Mouse (Mus musculus): ENCODE data around the gene Slamf6. TPM values are rescaled to one million over a fixed set of nuclear protein-coding genes. Genes with fewer than 3 reads are reported as not detected.

Gene Slamf6
- polyA plus RNA-seq, 1 experiment from 2014 or later: 0.17 TPM

DNA sequence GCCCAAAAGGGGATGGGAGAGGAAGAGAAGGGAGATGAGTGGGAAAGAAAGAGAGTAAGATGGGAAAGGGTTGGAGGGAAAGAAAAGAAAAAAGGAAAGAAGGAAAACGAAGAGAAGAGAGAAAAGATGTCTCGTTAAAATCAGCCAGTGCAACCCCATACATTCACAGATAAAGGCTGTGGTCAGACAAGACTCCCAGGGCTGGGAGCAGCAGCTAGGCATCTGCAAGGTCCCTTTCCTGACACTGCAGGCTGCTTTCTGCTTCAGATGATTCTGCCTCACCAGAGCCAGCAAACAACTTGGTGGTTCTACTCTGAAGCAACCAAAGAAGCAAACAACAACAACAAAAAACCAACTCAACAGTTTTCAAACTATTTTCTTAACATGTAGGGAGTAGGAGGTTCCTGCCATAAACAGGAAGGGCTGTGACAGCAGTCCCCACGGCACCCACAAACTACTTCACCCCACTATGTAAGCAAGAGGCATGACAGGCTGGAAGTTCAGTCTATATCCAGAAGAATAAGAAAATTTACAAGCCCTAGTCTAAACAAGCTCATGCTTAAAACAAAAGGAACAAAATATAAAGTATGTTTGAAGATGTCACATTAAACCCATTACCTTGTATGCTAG is 66.2 kb downstream of the Slamf6 start:
- Histone ChIP-seq H3K4me1 (no peaks in the 10 kb centered on the region), H3K27me3 (replicated peaks) (no peaks in the 10 kb centered on the region), H3K9me3 (replicated peaks) (no peaks in the 10 kb centered on the region), H3K4me3 (no peak overlapping the region), H3K4me2 (no peak overlapping the region), H3K9ac (no peak overlapping the region), H3K36me3 (no peaks in the 10 kb centered on the region), H3K27ac (no peak overlapping the region)
- ATAC-seq: no peak
- WGBS (ENCODE audit: insufficient replicate concordance): 23% methylated on average over 3 of the region's 3 CpGs

GRCm38 (mm10) chr1:171984121-171984520 is 66.8 kb downstream of the Slamf6 start:
- no peak for ATAC-seq
- no peak overlapping the region for H3K4me3 ChIP-seq

DNA sequence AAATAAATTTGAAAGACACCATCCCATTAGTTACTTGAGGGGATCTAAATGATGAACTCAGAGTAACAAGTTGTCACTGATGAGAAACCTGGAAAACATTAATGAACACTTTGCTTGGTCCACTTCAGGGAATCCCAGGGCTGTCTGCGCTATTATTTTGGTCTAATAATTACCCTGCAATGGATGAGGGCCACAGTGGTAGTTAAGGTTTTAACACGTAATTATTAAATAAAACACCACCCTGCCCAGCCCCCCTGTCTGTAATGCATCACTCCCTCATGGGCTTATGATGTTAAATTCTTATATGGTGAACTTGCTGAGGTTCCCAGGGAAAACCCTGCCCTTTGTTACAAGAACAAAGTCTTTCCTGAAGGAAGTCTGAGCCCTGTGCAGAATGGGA is 74.6 kb downstream of the Slamf6 start:
- no peak for ATAC-seq
- H3K4me3 ChIP-seq: no peak overlapping the region
- WGBS (ENCODE audit: insufficient replicate concordance): 63% methylated on average over 2 of the region's 2 CpGs
- H3K4me2 ChIP-seq: no peak overlapping the region
- H3K27me3 ChIP-seq (replicated peaks): no peaks in the 10 kb centered on the region
- H3K36me3 ChIP-seq: no peaks in the 10 kb centered on the region
- H3K4me1 ChIP-seq: peaks cover 14% of the 10 kb centered on the region
- no peak overlapping the region for H3K27ac ChIP-seq
- H3K9ac ChIP-seq: no peak overlapping the region
- no peaks in the 10 kb centered on the region for H3K9me3 ChIP-seq (replicated peaks)

More at GRCm38 (mm10) chr1:171984121-171984520, 66.8 kb downstream of the Slamf6 start:
- Histone ChIP-seq H3K27me3 (replicated peaks) (no peaks in the 10 kb centered on the region), H3K9me3 (replicated peaks) (no peaks in the 10 kb centered on the region), H3K4me2 (no peak overlapping the region), H3K36me3 (no peaks in the 10 kb centered on the region), H3K9ac (no peak overlapping the region), H3K27ac (no peak overlapping the region), H3K4me1 (no peaks in the 10 kb centered on the region)
- WGBS (ENCODE audit: insufficient replicate concordance): 76% methylated on average over 1 of the region's 1 CpGs

- no peak overlapping the region for H3K27ac ChIP-seq
- no peak overlapping the region for H3K4me3 ChIP-seq
- H3K36me3 ChIP-seq: no peaks in the 10 kb centered on the region
- no peaks in the 10 kb centered on the region for H3K27me3 ChIP-seq (replicated peaks)
- no peak overlapping the region for H3K9ac ChIP-seq
- H3K4me2 ChIP-seq: no peak overlapping the region
- H3K9me3 ChIP-seq (replicated peaks): no peaks in the 10 kb centered on the region
- ATAC-seq: no peak
- 66% methylated on average over 4 of the region's 4 CpGs for WGBS (ENCODE audit: insufficient replicate concordance)
- peaks cover 14% of the 10 kb centered on the region for H3K4me1 ChIP-seq
Measured at GRCm38 (mm10) chr1:171992901-171993530, 75.7 kb downstream of the Slamf6 start.

- Histone ChIP-seq H3K9ac (no peak overlapping the region), H3K4me3 (no peak overlapping the region), H3K4me2 (no peak overlapping the region), H3K9me3 (replicated peaks) (no peaks in the 10 kb centered on the region), H3K27me3 (replicated peaks) (no peaks in the 10 kb centered on the region), H3K27ac (no peak overlapping the region), H3K4me1 (peaks cover 14% of the 10 kb centered on the region), H3K36me3 (no peaks in the 10 kb centered on the region)
- no peak for ATAC-seq
- 64% methylated on average over 2 of the region's 2 CpGs for WGBS (ENCODE audit: insufficient replicate concordance)
Measured at GRCm38 (mm10) chr1:171994501-171994900, 77.2 kb downstream of the Slamf6 start.

DNA sequence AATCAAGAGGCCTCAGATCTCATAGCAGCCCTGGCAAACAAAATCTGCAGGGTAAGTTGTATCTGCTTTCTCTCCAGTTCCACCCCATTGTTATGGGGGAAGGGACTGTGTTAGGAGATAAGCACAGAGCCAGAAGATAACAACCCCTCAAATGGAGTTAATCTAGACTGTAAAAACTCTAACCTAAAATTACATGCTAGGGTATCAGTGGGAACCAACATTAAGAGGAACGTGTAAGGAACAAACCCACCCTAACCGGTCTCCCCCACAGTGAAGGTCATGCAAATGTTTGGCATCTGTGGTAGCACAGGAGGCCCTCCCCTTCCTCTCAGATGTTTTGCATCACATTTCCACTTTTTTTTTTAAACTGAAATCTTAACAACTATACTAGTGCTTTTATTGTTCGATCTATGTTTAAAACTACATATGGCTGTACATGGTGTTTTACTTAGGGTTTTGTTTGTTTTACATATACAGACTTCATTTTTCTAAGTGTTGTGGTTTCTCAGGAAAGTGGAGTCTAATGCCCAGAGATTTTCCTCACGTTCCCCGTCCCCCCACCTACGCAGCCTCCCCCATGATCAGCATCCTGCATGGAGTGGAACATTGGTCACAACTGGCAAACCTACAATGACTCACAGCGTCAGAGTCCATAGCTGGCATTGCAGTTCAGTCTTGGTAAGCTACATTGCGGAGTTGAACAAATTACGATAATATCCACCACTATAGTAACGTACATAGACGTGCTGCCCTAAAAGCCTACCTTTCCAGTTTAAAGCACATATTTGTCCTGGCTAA is 77.8 kb downstream of the Slamf6 start:
- Histone ChIP-seq H3K9me3 (replicated peaks) (no peaks in the 10 kb centered on the region), H3K27me3 (replicated peaks) (no peaks in the 10 kb centered on the region), H3K27ac (no peak overlapping the region), H3K4me1 (peaks cover 14% of the 10 kb centered on the region), H3K4me3 (no peak overlapping the region), H3K9ac (no peak overlapping the region), H3K36me3 (no peaks in the 10 kb centered on the region), H3K4me2 (no peak overlapping the region)
- no peak for ATAC-seq
- WGBS (ENCODE audit: insufficient replicate concordance): 64% methylated on average over 11 of the region's 11 CpGs

DNA sequence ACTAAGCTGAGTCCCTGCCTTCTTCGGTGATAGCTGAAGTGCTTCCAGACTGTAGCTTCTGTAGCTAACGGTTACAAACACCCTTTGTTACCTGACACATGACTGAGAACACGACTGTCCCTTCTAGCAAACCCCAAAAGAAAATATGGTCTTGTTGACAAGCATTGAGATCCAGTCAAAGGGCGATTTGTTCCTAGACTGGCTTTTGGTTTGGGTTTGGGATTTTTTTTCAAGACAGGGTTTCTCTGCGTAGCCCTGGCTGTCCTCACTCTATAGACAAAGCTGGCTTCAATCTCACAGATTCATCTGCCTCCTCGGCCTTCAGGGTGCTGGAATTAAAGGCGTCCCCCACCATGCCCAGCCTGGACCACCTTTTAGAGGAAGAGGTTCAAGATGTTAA is 79.4 kb downstream of the Slamf6 start:
- no peaks in the 10 kb centered on the region for H3K36me3 ChIP-seq
- H3K4me3 ChIP-seq: no peak overlapping the region
- WGBS (ENCODE audit: insufficient replicate concordance): 66% methylated on average over 7 of the region's 7 CpGs
- no peak overlapping the region for H3K9ac ChIP-seq
- H3K4me1 ChIP-seq: peaks cover 14% of the 10 kb centered on the region
- no peak overlapping the region for H3K4me2 ChIP-seq
- no peaks in the 10 kb centered on the region for H3K9me3 ChIP-seq (replicated peaks)
- H3K27me3 ChIP-seq (replicated peaks): no peaks in the 10 kb centered on the region
- H3K27ac ChIP-seq: no peak overlapping the region
- no peak for ATAC-seq

GRCm38 (mm10) chr1:171998820-171999597 is 81.7 kb downstream of the Slamf6 start:
- Histone ChIP-seq H3K27ac (no peak overlapping the region), H3K4me3 (no peak overlapping the region), H3K9ac (no peak overlapping the region), H3K27me3 (replicated peaks) (no peaks in the 10 kb centered on the region), H3K36me3 (no peaks in the 10 kb centered on the region; the same call in 1 of the 2 replicates), H3K9me3 (replicated peaks) (no peaks in the 10 kb centered on the region), H3K4me2 (no peak overlapping the region), H3K4me1 (peaks cover 14% of the 10 kb centered on the region)
- ATAC-seq: no peak
- WGBS (ENCODE audit: insufficient replicate concordance): 68% methylated on average over 13 of the region's 13 CpGs

DNA sequence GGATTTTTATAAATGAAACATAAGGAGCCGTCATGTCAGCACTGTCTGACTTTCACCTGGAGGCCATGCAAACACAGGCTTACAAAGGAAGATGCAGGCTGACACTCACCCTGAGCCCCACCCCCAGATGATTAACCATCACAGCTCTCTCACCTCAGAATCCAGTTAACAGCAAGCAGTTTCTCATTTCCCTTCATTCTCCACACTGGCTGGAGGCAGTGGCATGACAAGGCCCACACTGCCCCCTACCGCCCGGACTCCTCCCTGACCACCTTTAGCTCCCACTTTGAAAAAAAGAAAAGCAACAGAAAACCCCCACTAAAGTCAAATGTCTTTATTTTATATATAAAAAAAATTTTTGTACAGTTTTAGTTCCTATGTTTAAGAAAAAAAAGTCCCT is 83.3 kb downstream of the Slamf6 start:
- Histone ChIP-seq H3K36me3 (peaks cover under 1% of the 10 kb centered on the region; the same call in 1 of the 2 replicates), H3K4me3 (no peak overlapping the region), H3K27me3 (replicated peaks) (no peaks in the 10 kb centered on the region), H3K9ac (no peak overlapping the region), H3K27ac (no peak overlapping the region), H3K9me3 (replicated peaks) (no peaks in the 10 kb centered on the region), H3K4me1 (0 out of 2 replicates have a peak, but pooled peaks cover under 1% of the 10 kb centered on the region), H3K4me2 (no peak overlapping the region)
- 35% methylated on average over 3 of the region's 3 CpGs for WGBS (ENCODE audit: insufficient replicate concordance)
- no peak for ATAC-seq

DNA sequence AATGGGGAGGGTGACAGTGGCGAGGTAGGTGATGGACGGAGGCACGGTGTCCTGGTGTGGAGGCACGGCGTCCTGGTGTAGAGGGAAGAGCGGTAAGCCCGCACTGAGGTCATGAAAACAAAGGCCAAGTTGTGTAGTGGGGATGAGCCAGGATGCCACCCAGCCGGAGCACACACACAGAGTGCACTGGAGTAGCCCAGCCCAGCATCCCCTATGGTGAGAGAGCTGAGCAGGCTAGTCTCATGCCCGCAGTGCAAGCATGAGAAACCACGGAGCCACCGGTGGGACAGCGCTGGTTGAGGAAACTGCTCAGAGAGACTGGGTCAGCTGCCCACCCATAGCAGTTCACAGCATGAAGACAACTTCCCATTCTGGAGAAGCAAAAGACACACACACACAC is 84.3 kb downstream of the Slamf6 start:
- H3K27me3 ChIP-seq (replicated peaks): no peaks in the 10 kb centered on the region
- H3K9ac ChIP-seq: no peak overlapping the region
- H3K36me3 ChIP-seq: peaks cover 11% of the 10 kb centered on the region
- H3K27ac ChIP-seq: no peak overlapping the region
- H3K4me2 ChIP-seq: no peak overlapping the region
- H3K9me3 ChIP-seq (replicated peaks): no peaks in the 10 kb centered on the region
- ATAC-seq: no peak
- H3K4me1 ChIP-seq: no peaks in the 10 kb centered on the region
- 63% methylated on average over 12 of the region's 12 CpGs for WGBS (ENCODE audit: insufficient replicate concordance)
- no peak overlapping the region for H3K4me3 ChIP-seq
